Mouse (Mus musculus): ENCODE results near the gene Stat6. TPM values are rescaled to one million over a fixed set of nuclear protein-coding genes. Genes with fewer than 3 reads are reported as not detected.
A peak's percentile ranks its signal among the peaks of the same experiment; 100 is the strongest.
"Not testable (repeated sequence)": the region's sequence is repeated elsewhere in the genome, so short reads cannot be mapped to it uniquely, and the experiment has no call there.

Stat6 gene
- polyA plus RNA-seq, 1 experiment from 2014 or later, result 6.8 TPM

DNA sequence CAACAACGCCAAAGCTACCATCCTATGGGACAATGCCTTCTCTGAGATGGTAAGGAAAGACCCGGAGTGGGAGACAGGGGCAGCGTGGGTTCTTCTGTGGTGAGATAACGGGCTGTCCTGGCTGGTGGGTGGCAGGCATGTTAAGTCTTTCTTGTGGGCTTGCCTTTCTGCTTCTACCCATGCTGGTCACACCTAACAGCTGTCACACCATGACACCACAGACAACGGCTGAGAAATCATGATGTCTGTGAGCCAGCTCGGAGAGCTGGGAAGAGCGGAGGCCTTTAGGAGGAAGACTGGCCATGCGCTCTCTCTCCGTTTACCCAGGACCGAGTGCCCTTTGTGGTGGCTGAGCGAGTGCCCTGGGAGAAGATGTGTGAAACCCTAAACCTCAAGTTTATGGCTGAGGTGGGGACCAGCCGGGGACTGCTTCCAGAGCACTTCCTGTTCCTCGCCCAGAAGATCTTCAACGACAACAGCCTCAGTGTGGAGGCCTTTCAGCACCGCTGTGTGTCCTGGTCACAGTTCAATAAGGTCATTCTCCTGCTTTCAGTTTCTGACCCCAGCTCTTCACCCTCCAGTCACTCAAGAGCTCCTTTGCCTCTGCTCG is 12.3 kb downstream of the Stat6 start:
- Histone ChIP-seq H3K4me3 (ENCODE audit: low read depth, low read length) (no peak overlapping the region), H3K27ac (ENCODE audit: low read depth, low read length) (no peak overlapping the region), H3K9me3 (ENCODE audit: control insufficient read depth, low read length) (no peaks in the 10 kb centered on the region), H3K27me3 (ENCODE audit: control insufficient read depth, insufficient read depth, low read length) (no peaks in the 10 kb centered on the region), H3K36me3 (ENCODE audit: control insufficient read depth, insufficient read depth, low read length) (no peaks in the 10 kb centered on the region), H3K4me1 (ENCODE audit: control insufficient read depth, insufficient read depth, low read length) (no peaks in the 10 kb centered on the region), H3K4me2 (ENCODE audit: low read depth) (no peak overlapping the region), H3K9ac (ENCODE audit: low read length) (no peak overlapping the region)
- DNase-seq (ENCODE audit: low spot score), result no peak
- no peak for ATAC-seq (ENCODE audit: insufficient read depth, low FRiP score, low TSS enrichment)
- 68% methylated on average over 16 of the region's 16 CpGs for WGBS

DNA sequence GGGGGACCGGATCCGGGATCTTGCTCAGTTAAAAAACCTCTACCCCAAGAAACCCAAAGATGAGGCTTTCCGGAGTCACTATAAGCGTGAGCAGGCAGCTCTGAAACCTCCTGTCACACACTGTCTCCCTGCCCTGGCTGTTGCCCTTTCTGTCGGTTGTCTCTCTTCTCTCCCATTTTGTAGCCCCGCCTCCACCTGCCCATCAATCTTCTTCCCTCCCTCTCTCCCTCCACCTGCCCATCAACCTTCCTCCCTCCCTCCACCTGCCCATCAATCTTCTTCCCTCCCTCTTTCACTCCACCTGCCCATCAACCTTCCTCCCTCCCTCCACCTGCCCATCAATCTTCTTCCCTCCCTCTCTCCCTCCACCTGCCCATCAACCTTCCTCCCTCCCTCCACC is 14.8 kb downstream of the Stat6 start:
- H3K36me3 ChIP-seq (ENCODE audit: control insufficient read depth, insufficient read depth, low read length); DNase-seq (ENCODE audit: low spot score); H3K4me1 ChIP-seq (ENCODE audit: control insufficient read depth, insufficient read depth, low read length); H3K9me3 ChIP-seq (ENCODE audit: control insufficient read depth, low read length); H3K4me2 ChIP-seq (ENCODE audit: low read depth); H3K4me3 ChIP-seq (ENCODE audit: low read depth, low read length); H3K27ac ChIP-seq (ENCODE audit: low read depth, low read length); H3K9ac ChIP-seq (ENCODE audit: low read length); ATAC-seq (ENCODE audit: insufficient read depth, low FRiP score, low TSS enrichment): not testable (repeated sequence)
- peaks cover 21% of the 10 kb centered on the region for H3K27me3 ChIP-seq (ENCODE audit: control insufficient read depth, insufficient read depth, low read length)
- WGBS, result 54% methylated on average over 6 of the region's 6 CpGs

DNA sequence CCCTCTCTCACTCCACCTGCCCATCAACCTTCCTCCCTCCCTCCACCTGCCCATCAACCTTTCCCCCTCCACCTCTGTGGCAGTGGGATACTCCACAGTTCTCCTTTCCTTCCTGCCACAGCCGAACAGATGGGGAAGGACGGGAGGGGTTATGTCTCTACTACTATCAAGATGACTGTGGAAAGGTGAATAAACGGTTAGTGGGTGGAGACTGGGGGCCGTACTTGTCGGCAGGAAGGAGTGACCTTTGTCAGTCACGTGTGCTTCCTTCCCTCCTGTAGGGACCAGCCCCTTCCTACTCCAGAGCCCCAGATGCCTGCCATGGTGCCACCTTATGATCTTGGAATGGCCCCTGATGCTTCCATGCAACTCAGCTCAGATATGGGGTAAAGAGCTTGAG is 15.3 kb downstream of the Stat6 start:
- Histone ChIP-seq H3K4me2 (ENCODE audit: low read depth) (no peak overlapping the region), H3K27me3 (ENCODE audit: control insufficient read depth, insufficient read depth, low read length) (peaks cover 25% of the 10 kb centered on the region), H3K36me3 (ENCODE audit: control insufficient read depth, insufficient read depth, low read length) (no peaks in the 10 kb centered on the region), H3K9me3 (ENCODE audit: control insufficient read depth, low read length) (no peaks in the 10 kb centered on the region), H3K4me1 (ENCODE audit: control insufficient read depth, insufficient read depth, low read length) (peaks cover 8% of the 10 kb centered on the region), H3K27ac (ENCODE audit: low read depth, low read length) (no peak overlapping the region), H3K4me3 (ENCODE audit: low read depth, low read length) (no peak overlapping the region), H3K9ac (ENCODE audit: low read length) (no peak overlapping the region)
- DNase-seq (ENCODE audit: low spot score) (no peak), ATAC-seq (ENCODE audit: insufficient read depth, low FRiP score, low TSS enrichment) (no peak)
- 19% methylated on average over 6 of the region's 6 CpGs for WGBS

DNA sequence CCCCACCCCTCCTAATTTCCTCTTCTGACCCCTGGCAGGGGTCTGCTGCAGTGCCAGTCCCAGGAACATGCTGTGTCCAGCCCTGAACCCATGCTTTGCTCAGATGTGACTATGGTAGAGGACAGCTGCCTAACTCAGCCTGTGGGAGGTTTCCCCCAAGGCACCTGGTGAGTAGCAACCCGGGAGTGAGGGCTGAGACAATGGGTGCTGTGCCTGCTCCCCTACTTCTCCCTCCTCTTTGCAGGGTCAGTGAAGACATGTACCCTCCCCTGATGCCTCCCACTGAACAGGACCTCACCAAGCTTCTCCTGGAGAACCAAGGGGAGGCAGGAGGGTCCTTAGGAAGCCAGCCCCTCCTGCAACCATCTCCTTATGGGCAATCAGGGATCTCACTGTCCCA is 16.8 kb downstream of the Stat6 start:
- no peak for DNase-seq (ENCODE audit: low spot score)
- ATAC-seq (ENCODE audit: insufficient read depth, low FRiP score, low TSS enrichment), result no peak
- H3K9ac ChIP-seq (ENCODE audit: low read length), result no peak overlapping the region
- H3K36me3 ChIP-seq (ENCODE audit: control insufficient read depth, insufficient read depth, low read length), result no peaks in the 10 kb centered on the region
- peaks cover 40% of the 10 kb centered on the region for H3K27me3 ChIP-seq (ENCODE audit: control insufficient read depth, insufficient read depth, low read length)
- no peak overlapping the region for H3K4me3 ChIP-seq (ENCODE audit: low read depth, low read length)
- no peaks in the 10 kb centered on the region for H3K9me3 ChIP-seq (ENCODE audit: control insufficient read depth, low read length)
- H3K27ac ChIP-seq (ENCODE audit: low read depth, low read length), result no peak overlapping the region
- no peak overlapping the region for H3K4me2 ChIP-seq (ENCODE audit: low read depth)
- peaks cover 11% of the 10 kb centered on the region for H3K4me1 ChIP-seq (ENCODE audit: control insufficient read depth, insufficient read depth, low read length)
- WGBS, result 76% methylated on average over 1 of the region's 1 CpGs

DNA sequence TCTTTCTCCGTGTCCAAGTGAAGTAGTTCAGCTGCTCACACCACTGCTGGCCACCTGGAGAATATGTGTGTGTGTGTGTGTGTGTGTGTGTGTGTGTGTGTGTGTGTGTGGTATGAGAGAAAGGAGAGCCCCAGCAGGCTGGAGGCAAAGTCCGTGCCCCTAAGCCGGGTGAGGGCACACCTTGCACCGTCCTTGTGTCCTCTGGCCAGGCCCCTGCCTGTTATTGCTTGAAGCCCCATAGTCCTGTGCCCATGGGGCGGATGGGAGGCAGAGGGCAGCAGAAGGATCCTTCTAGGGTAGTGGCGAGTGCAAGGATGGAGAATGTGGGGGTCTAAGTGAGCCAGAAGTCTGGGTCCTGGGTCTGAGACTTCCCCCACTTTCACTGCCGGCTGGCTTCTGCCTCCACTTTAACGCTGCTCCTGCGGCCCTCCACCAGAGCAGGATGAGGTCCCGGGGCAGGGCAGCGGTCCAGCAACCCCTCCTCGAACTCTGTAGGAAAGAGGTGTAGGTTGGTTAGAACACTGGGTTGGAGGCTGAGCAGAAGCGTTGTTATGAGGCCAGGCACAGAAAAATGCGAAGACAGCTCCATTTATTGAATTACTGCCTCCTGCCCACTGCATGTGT is 18.6 kb downstream of the Stat6 start:
- no peak for ATAC-seq (ENCODE audit: insufficient read depth, low FRiP score, low TSS enrichment)
- peaks cover 59% of the 10 kb centered on the region for H3K27me3 ChIP-seq (ENCODE audit: control insufficient read depth, insufficient read depth, low read length)
- H3K27ac ChIP-seq (ENCODE audit: low read depth, low read length), result no peak overlapping the region
- 17% methylated on average over 14 of the region's 14 CpGs for WGBS
- H3K9me3 ChIP-seq (ENCODE audit: control insufficient read depth, low read length), result no peaks in the 10 kb centered on the region
- H3K4me2 ChIP-seq (ENCODE audit: low read depth), result peak overlapping the region; percentile 23; the same call in 1 of the 2 replicates
- no peak for DNase-seq (ENCODE audit: low spot score)
- H3K9ac ChIP-seq (ENCODE audit: low read length), result no peak overlapping the region
- H3K4me1 ChIP-seq (ENCODE audit: control insufficient read depth, insufficient read depth, low read length), result peaks cover 14% of the 10 kb centered on the region
- H3K36me3 ChIP-seq (ENCODE audit: control insufficient read depth, insufficient read depth, low read length), result no peaks in the 10 kb centered on the region
- no peak overlapping the region for H3K4me3 ChIP-seq (ENCODE audit: low read depth, low read length)

DNA sequence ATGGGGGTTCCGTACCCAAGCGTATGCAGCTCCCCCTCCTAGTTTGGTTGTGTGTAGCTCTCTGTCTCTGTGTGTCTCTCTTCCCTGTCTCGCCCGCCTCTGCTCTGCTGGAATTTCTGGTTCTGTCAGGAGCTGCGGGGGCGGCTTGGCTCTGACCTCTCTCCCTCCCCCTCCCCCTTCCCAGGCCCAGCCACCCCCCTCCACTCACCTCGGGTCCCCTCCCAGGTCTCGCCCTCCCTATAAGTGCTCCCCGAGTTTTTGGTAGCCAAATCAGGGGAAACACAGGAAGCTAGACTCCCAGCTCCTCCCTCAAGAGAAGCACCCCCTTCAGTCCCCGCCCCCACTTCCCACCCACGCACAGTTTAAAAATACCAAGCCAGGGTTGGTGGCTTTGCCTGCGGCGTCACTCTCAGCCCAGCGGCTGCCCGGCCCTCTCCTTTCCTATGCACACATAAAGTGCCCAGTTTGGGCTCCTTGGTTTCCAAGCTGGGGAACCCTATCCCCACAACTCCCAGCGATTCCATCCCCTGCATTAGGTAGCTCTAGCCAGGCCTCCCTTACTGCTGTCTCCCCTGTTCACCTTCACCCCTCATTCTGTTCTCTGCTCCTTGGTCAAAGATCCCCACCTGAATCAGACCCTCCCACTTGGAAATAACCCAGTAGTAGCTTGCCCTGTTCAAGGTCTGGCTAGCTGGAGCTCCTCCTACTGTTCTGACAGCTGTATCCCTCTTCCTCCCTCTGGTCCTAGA is 19.3 kb downstream of the Stat6 start:
- Histone ChIP-seq H3K4me1 (ENCODE audit: control insufficient read depth, insufficient read depth, low read length) (peaks cover 16% of the 10 kb centered on the region), H3K27ac (ENCODE audit: low read depth, low read length) (no peak overlapping the region), H3K27me3 (ENCODE audit: control insufficient read depth, insufficient read depth, low read length) (peaks cover 64% of the 10 kb centered on the region), H3K9me3 (ENCODE audit: control insufficient read depth, low read length) (no peaks in the 10 kb centered on the region), H3K9ac (ENCODE audit: low read length) (0 out of 2 replicates have a peak overlapping the region, but pooled peaks have one; percentile 3), H3K4me2 (ENCODE audit: low read depth) (peak overlapping the region; percentile 23; the same call in 1 of the 2 replicates), H3K36me3 (ENCODE audit: control insufficient read depth, insufficient read depth, low read length) (no peaks in the 10 kb centered on the region), H3K4me3 (ENCODE audit: low read depth, low read length) (0 out of 2 replicates have a peak overlapping the region, but pooled peaks have one; percentile 13)
- DNase-seq (ENCODE audit: low spot score), result peak; percentile 42
- 5% methylated on average over 16 of the region's 16 CpGs for WGBS
- ATAC-seq (ENCODE audit: insufficient read depth, low FRiP score, low TSS enrichment), result no peak

DNA sequence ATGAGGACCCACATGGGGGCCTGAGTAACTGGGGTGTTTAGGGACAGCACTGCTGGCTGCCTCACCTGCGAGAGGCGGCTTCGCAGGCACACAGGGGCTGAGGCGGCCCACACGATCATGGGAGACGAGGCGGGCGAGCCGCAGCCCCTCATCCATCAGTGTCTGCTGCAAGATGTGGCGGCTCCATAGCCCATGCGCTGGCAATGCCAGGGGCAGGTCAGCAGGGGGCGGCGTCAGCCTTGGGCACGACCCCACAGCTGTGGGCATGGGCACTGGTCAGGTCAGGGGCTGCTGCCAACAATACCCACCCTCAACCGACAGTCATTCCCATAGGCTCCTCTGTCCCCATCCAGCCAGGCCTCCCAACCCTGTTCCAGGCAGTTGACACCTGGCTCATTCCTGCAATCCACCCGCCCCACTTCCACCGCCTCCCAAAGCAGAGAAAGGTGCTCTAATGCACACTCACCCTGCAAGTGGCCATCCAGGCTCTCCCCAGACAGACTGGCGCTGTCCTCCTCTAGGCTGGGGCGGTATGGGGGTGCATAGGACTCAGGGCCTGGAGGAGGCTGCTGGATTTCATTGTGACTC is 20.0 kb downstream of the Stat6 start:
- Histone ChIP-seq H3K4me3 (ENCODE audit: low read depth, low read length) (0 out of 2 replicates have a peak overlapping the region, but pooled peaks have one; percentile 13), H3K36me3 (ENCODE audit: control insufficient read depth, insufficient read depth, low read length) (no peaks in the 10 kb centered on the region), H3K27ac (ENCODE audit: low read depth, low read length) (no peak overlapping the region), H3K9me3 (ENCODE audit: control insufficient read depth, low read length) (no peaks in the 10 kb centered on the region), H3K9ac (ENCODE audit: low read length) (0 out of 2 replicates have a peak overlapping the region, but pooled peaks have one; percentile 3), H3K27me3 (ENCODE audit: control insufficient read depth, insufficient read depth, low read length) (peaks cover 70% of the 10 kb centered on the region), H3K4me2 (ENCODE audit: low read depth) (peak overlapping the region; percentile 19; the same call in 1 of the 2 replicates), H3K4me1 (ENCODE audit: control insufficient read depth, insufficient read depth, low read length) (peaks cover 22% of the 10 kb centered on the region)
- 10% methylated on average over 18 of the region's 19 CpGs for WGBS
- DNase-seq (ENCODE audit: low spot score) (peak; percentile 56), ATAC-seq (ENCODE audit: insufficient read depth, low FRiP score, low TSS enrichment) (no peak)

DNA sequence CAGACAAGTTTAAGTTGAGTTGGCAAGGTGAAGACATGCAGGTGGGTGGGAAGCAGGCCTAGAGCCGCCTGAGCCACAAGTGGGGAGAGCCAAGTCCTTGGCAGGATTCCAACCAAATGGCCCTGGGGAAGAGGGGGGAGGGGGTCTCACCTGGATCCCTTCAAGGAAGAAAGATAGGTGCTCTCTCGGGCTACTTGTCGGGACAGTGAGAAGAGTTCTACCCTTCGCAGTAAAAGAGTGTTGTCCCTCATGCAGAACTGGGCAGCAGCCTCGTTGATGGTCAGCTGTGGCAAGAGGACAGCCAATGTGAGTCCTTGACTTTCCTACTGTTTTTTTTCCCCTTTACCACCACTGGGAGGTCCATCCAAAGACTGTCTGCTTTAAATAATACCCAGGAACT is 20.8 kb downstream of the Stat6 start:
- no peak overlapping the region for H3K4me2 ChIP-seq (ENCODE audit: low read depth)
- H3K4me1 ChIP-seq (ENCODE audit: control insufficient read depth, insufficient read depth, low read length), result peaks cover 27% of the 10 kb centered on the region
- no peaks in the 10 kb centered on the region for H3K9me3 ChIP-seq (ENCODE audit: control insufficient read depth, low read length)
- H3K27me3 ChIP-seq (ENCODE audit: control insufficient read depth, insufficient read depth, low read length), result peaks cover 73% of the 10 kb centered on the region
- no peak overlapping the region for H3K9ac ChIP-seq (ENCODE audit: low read length)
- 7% methylated on average over 5 of the region's 5 CpGs for WGBS
- H3K4me3 ChIP-seq (ENCODE audit: low read depth, low read length), result no peak overlapping the region
- DNase-seq (ENCODE audit: low spot score), result no peak
- H3K36me3 ChIP-seq (ENCODE audit: control insufficient read depth, insufficient read depth, low read length), result no peaks in the 10 kb centered on the region
- no peak overlapping the region for H3K27ac ChIP-seq (ENCODE audit: low read depth, low read length)
- ATAC-seq (ENCODE audit: insufficient read depth, low FRiP score, low TSS enrichment), result no peak
